Mouse (Mus musculus) lung, postnatal 10 days (tissue): ENCODE measurements around the gene Abhd15.

Experiments used
- DNase-seq: peaks from one replicate; pipeline ENCODE4 v3.0.0; 2021

The Abhd15 gene

DNA sequence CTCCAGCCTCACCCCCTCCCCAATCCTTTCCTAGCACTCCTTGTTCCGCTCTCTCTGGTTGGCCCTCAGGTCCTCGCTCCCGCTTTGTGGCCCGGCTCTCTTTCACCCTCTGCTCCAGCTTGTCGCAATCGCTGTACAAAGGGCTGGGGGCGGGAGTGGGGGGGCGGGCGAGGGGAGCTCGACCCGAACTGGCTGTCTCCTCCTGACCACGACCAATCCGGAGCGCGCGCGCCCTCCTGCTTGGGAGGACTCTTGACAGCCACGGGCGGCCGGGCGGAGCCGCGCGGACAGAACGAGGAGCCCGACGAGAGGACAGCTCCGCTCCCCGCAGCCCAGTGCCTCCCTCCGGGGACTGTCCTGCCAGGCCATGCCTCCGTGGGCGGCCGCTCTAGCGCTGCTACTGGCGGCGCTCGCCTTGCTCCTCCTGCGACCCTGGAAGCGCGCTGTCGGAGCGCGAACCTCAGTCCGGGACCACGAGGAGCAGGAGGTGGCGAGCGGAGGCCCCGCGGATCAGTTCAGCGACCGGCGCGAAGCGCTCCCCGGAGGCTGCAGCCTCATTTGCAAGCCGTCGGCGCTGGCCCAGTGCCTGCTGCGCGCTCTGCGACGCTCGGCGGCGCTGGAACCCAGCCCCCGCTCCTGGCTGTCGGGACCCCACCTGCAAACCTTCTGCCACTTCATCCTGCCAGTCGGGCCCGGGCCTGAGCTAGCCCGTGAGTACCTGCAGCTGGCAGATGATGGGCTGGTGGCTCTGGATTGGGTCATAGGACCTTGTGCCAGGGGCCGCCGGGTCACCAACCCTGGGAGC is at the start of gene Abhd15:
TSS of gene Abhd15 (plus strand) at position 290 of the 805 bp plus-strand sequence.
- peak; percentile 91 for DNase-seq

DNA sequence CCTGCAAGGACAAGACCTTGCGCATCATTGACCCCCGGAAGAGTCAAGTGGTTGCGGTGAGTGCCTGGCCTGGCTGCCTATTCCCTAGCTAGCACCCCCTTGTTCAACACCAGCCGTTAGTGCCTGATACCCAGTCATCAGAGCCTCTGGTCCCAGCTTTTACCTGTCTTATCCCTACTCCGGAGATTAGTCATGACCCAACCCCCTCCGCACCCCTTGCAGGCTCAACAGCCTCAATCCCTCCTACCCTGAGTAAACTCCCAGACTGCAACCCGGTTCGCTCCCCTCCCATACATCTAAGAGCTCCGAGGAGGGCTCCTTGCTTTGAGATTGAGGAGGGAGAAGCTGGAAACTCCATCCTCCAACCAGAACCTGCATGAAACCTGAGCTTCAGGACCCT is 48.4 kb upstream of the Abhd15 start:
- DNase-seq: no peak

DNA sequence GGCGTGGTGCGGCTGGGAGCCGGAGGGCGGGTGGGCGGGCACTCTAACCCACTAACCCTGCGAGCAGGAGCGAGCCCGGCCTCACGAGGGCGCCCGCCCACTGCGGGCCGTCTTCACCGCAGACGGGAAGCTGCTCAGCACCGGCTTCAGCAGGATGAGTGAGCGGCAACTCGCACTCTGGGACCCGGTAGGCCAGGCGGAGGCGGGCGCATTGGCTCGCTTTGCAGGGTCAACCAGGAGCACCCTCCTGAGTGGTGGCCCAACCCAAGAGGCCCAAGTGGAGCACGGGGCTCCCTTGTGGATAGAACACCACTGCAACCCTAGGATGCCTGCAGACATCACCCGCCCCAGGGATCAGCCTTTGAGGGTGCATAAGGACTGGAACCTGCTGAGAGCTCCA is 47.8 kb upstream of the Abhd15 start:
- DNase-seq: peak; percentile 88

DNA sequence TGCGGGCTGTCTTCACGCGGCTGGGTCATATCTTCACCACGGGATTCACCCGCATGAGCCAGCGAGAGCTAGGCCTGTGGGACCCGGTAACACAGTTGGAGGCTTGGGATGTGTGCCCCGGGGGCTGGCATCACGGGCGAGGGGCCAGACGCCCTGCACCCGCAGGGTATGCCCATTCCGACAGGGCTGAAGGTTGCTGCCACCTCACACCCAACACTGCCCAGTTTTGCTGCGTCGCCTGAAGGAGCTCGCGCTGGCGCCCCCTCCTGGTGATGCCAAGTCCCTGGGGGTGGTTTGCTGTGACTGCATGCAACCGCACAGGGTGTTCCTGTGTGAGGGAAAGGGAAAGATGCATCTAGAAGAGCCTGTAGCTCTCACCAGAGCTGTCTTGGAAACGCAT is 47.1 kb upstream of the Abhd15 start:
- peak; percentile 90 for DNase-seq

DNA sequence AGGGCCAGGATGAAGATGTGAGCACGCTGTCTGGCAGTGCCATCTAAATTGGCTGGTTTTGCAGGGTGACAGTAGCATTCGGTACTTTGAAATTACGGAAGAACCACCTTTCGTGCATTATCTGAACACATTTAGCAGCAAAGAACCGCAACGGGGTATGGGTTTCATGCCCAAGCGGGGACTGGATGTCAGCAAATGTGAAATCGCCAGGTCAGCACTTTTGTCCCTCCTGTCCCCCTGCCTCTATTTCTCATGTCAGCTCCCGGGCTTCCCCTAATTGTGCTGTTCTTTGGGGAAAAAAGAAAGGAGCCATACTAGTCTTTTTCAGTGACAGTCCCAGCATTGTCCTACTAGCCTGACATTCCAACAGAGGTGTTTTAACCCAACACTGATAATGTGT is 46.5 kb upstream of the Abhd15 start:
- DNase-seq: no peak

DNA sequence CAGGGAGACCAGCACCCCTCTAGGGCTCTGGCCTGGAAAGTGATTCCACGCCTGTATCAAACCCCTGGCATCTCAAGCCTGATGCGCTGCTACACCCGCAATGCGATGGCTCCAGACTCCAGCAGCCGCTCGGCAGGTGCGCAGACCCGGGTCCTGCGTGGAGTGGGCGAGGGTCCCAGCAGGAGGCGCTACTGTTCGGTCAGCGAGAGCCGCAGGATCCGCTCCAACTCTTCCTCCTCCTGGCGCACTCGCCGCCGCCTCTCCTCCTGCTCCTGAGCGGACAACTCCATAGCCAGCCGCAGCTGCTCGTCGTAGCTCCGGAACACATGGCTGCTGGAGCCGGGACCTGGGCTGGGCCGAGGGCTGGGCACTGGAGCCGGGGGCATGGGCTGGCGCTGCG is 43.5 kb upstream of the Abhd15 start:
- no peak for DNase-seq

DNA sequence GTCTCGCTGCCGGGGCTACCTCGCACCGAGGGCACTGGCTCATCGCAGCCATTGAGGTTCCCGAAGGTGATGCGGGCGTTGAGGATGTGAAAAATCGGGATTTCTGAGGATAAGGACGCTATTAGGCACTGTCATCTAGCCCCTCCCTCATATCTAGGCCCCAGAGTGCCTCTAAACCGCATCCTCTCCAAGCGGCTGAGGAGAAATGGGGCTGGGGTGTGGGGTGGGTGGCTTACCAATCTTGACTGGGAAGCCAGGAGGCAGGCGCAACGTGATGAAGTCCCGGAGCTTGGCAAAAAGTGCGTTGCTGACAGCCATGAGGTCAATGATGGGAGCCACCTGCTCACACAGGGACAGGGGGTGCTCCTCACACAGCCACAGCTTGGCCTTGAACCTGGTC is 42.1 kb upstream of the Abhd15 start:
- no peak for DNase-seq

DNA sequence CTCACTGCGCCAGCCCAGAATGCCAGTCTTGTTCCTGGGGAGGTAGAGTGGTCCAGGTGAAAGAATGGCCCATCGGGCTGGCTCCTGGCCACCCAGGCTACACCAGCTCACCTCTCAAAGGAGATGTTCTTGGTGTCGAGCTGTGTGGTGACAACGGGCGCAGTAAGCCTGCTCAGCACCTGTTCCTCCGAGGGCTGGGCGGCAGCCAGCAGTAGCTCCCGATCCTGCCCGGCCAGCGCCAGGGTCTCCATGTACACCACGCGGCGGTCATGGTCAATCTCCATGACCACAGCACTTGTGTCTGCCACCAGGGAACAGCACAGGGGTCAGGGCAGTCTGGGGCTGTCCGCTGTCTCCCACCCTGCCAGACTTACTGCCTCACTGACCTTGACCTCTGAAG is 38.7 kb upstream of the Abhd15 start:
- DNase-seq: no peak

DNA sequence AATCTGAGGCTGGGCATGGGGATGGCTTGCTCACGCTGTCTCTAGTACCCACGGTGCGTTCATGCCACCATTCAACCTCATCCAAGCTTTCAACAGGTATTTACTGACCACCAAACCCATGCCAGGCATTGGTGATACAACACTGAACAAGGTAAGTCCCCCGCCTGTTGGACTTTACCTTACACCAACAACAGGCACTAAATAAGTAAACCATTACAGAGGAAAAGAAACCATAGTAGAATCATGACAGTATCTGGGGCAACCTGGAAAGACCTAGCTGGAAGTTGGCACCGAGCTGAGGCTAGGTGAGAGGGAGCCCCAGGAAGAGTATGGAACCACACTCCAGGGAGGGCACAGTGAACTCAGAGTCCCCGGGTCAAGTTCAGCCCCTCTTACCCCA is 38.0 kb upstream of the Abhd15 start:
- no peak for DNase-seq

DNA sequence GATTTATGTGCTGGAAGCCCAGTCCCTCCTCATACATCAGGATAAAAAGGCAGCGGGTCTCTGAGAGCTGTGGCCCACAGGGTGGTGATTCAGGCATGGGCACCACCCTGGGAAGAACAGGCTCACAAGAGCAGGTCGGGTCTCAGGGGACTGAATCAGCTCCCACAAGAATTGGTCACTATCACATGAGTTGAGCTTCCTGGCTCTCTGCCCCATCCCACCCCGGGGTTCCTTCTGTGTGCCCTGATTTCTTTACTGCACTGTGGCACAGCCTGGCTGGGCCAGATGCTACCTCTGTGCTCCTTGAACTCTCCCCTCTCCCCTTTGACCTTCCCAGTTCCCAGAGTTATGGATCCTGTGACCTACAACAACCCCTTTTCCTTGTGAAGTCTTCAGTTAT is 31.9 kb upstream of the Abhd15 start:
- DNase-seq: no peak

DNA sequence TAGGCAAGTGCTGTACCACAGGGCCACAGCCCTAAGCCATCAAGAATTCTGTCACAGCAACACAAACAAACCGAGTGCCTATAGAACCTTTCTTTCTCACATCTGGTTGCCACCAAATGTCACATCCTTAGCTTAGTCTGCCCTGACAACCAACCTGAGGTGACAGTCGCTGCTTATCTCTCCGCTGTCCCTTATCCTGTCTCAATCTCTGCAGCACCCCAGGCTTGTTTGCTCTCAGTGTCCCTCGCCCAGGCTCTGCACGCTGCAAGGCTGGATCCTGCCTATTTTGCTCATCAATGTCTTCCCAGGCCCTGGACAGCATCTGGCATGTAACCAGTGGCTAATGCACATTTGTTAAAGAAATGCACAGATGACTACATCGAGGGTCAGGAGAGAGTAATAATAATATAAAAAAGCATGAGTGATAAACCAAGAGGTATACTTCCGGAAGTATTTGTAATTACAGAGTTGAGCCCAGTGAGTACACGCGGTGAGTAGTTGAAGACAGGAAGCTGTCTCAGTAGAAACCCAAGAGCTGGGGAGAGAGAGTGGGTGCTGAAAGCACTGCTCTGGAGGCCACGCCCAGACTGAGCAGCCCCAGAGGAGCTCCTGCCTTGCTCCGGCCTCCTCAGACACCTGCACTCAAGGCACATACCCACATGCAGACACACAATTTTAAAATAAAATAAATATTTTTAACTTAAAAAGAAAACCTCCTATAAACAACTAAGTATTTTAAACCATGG is 31.2 kb upstream of the Abhd15 start:
- DNase-seq: no peak

DNA sequence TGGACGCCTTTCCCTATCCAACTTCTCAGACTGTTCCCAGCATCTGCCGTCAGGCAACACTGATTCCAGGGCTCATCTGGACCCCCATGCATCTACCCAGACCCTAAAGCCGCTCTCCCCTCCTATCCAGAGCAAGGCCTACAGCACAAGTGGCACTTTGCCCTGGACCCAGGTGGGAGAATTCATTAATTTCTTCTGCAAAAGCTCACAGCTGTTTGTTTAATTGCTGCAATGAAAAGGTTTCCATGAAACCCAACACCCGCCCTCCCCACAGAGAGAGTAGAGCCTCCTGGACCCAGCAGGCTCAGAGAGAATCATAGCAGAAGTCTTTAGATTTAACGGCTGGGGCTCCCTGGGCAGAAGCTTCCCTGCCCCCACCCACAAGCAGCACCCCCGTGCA is 29.7 kb upstream of the Abhd15 start:
- DNase-seq: no peak

DNA sequence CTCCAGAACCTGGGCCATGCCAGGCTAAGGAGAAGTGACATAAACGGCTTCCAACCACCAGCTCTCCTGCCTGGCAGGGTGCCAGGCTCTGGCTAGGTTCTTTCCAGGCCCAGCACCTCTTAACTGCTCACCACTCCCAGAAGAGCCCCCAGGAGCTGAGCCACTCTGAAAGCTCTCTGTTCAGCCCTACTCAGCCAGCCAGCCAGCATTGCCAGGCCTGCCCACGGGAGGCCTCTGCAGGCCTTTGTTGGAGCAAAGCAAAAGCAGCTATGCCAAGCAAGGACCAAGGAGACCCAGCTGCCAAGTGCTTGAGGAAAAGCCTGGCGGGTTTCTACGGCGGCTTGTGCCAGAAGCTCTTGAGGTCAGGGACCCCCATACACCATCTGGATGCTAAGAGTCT is 28.1 kb upstream of the Abhd15 start:
- DNase-seq: no peak

DNA sequence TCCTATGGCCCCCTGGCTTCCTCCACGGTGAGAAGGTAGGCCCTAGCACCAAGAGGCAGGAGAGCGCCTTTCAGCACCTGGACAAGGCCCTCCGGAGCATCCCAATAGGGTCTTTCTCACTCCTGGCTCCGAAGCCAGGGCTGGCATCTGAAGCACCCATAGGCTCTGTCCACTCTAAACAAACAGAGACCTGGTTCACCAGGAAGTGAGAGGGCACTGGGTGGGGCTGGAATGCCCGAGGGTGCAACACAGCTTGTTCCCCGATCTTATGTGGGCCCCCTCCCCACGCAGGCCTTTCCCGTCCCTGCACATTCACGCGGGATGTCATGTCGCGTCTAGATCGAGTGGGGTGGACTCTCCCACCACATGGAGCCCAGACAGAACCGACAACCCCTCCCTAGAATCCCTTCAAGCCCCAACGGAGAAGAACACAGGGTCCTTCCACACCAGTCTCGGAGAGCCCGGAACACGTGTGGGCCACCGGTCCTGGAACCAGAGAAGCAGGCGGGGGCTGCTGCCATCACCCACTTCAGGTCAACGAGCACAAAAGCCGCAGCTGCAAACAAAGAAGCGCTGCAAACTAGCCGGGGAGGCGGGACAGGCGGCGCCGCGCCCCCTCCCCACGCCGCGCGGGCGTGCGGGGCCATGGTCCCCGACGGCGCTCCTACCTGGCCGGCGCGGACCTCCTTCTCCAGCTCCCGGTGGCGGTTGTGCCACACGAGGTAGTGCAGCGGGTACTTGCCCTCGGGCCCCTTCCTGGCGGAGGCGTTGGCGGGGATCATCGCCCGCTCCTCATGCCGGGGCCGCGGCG is 25.9 kb upstream of the Abhd15 start:
- no peak for DNase-seq

DNA sequence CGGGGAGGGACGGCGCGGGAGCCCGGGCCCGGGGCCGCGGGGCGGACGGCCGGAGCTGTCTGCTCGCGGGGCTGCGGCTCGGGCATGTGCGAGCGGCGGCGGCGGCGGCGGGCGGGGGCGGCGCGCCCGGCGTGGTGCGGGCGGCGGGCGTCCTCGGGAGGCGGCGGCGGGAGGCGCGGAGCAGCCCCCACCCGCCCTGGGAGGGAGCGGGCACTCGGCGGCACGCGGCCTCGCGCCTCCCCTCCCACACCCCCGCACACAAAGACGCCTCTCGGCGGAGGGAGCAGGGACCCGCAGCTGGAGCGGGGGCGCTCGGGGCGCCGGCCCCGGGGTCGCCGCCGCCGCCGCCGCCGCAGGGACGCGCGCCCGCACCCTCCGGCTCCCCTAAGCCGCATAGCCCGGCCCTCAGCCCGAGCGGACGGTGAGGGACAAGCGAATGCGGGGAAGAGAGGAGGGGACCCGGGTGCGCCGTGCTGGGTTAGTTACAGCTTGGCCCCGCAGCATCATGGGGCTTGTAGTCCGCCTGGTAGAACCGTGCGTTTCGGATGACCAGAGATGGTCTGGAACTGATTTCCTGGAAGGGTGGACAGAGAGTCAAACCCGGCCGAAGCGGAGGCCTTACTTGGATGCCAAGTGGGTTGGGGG is 25.2 kb upstream of the Abhd15 start, which contains the start of gene Ankrd13b:
TSS of gene Ankrd13b (minus strand) at position 88 of the 645 bp plus-strand sequence.
- peak; percentile 83 for DNase-seq

DNA sequence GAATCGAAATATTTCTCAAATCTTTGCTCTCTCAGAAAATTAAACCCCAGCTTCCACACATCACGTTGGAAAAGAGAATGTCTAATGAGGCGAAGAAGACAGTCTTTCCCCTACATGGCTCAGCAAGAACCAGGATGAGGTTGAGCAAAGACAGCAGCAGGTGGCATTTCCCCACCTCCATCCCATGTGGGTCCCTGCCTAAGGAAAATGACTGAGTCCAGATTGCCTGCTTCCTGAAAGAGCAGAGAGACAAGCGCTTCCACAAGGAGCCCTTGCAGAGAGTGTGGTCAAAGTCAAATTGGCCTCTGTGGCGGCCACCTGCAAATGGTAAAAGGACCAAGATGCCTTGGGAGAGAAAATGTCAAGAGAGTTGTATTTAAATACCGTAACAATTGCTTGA is 24.5 kb upstream of the Abhd15 start:
- DNase-seq: no peak

DNA sequence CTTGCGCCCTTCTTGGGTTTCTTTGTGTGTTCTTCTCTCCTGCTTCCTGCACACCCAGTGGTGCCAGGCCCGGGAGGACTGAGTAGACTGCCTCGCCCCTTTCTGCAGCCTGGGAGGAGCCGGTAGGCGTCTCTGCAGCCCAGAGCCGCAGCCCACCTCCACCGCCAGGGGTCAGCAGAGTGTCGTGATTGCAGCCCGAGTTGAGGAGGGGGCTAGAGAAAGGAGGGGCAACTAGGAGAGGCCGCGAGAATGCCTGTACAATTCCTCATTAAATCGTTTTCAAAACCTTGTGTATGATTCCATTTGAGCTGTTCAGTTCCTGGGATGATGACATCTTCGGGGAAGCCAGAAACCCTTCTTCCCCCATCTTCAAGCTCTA is 23.8 kb upstream of the Abhd15 start:
- peak; percentile 96 for DNase-seq

DNA sequence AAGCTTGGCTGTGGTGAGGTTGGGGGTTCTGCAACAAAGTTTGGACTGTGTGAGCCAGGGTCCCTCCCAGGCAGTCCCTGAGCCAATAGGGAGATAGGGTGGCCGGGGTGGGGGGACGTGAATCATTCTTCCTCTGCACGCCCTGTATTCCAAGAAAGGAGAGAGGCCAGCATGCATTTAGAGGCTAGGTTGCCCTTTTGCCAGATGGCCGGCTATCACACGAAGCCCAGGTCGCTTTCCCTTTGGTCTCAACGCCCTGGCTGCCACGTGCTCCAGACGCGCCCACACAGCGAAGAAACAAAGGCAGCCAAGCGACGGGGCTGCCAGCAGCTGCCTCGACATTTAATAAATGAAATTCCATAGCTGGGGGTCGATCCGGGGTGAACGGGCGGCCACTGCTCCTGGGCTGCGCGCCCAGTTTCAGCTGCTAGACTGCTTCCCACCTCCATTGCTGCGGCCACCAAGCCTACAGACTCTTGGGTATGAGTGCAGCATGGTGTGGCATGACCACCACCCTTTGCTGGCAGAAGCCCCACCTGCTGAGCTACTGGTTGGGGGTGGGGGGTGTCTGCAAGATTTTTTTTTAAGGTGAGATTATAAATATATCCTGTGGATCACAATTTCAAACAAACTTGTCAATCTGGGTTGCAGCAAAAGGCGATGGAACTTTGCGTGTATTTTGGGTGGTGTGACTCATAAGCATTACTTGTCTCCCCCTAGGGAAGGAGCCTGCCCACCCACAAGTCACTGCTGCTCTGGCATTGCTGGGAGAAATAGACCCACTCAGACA is 23.2 kb upstream of the Abhd15 start:
- DNase-seq: peak; percentile 88

DNA sequence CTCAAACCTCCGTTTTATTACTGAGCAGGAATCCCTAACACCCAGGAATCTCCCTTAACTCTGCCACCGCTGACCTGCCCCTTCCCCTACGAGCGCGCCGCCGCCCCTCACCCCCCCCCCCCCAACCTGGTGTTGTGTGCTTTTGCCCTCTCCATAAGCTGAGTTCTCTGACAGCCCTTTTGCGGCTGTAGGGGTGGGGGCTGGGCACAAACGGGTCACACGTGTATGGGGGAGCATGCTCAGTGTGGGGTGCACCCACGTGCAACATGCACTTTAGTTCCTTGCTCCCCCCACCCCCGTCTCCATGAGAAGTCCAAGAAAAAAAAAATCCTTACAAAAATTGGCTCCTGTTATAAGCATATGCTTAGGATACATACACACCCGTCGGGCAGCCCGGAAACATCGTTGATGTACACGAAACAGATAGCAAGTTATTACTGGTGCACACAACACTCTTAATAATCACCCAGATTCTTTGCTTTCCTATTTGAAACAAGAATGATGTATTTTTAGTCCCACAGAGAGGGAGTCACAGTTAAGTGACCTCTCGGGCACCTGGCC is 22.5 kb upstream of the Abhd15 start:
- DNase-seq: no peak

DNA sequence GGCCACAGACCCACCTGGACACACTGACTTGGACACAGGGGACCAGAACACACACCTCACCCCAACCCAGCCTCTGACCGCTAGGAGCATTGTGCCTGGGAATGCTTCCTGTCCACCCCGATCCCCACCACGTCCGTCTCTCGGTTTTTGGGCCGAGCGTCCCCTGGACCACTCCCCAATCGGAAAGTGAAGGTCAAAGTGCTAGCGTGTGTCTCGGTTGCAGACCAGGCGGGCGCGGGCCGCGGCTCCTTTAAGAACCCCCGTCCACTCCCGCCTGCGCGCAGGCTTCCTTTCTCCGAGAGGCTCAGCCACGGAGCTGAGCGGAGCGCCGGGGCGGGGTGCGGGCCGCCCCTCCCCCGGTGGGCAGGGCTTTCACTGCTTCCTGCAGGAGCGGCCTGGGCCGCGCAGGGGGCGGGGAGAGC is 22.0 kb upstream of the Abhd15 start:
- DNase-seq: peak; percentile 98

DNA sequence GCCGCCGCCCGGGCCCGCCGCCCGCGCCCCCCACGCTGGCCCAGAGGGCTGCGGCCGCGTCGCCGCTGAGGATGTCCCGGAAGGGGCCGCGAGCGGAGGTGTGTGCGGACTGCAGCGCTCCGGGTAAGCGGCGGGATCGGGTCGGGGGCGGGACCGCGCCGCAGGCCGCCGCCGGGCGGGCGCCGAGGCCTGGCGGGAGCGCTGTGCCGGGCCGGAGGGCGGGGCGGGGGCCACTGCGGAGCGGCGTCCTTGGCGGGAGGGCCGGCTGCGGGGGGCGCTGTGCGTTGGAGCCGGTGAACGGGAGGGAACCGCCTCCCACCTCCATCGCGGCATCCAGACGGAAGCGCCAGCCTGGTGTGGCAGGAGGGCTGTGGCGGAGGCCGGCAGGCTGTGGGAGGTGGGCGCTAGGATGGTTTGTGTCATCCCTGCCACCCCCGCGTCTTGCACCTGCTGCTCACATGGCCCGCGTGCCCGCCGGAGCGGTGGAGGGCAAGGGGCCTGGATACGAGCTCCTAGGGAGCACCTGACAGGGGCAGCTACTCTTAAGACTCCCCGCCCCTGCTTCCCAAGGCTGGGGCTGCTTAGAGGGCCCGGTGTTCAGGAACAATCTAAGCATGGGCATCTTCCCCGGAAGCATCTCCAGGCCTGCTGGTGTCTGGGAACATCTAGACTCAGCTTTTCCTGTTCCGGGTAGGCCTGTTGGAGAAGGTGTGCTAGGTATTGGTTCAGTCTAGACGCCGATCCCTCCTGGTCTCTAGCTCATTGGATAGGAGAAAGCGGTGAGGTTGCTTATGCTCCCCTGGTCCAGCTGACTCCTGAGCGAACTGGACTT is 21.2 kb upstream of the Abhd15 start, which contains the start of gene Git1:
TSS of gene Git1 (plus strand) at position 51 of the 832 bp plus-strand sequence.
- peak; percentile 60 for DNase-seq
